Mouse (Mus musculus): ENCODE data around the gene Stard10. TPM values are rescaled to one million over a fixed set of nuclear protein-coding genes. Genes with fewer than 3 reads are reported as not detected.

Stard10 gene
- polyA plus RNA-seq (2016; fragmentation: Nextera tagmentation; extraction: Ambion mirVana), result 5.2 and 6.4 TPM in 2 replicates

DNA sequence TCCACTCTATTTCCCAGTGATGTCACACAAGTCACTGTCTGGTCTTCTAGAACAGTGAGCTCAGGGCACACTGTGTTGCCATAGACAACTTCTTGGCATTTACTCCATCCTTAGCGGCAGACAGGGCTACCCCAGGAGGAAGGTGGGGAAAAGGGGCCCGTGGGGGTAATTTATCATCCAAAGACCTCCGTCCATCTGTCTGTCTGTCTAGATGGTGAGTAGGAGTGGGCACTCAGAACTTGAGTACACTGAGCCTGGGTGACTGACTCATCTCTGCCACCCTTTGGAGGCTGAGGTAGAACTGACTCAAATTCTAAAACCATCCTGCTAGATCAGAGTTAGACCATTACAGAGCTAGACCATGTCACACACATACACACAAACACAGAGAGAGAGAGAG is at the start of gene Stard10:
TSS of gene Stard10 (plus strand) at position 73 of the 400 bp plus-strand sequence.
- Histone ChIP-seq H3K27me3 (peaks cover 48% of the 10 kb centered on the region), H3K9me3 (no peaks in the 10 kb centered on the region), H3K4me2 (replicated peaks) (no peak within 1 kb of the TSS), H3K36me3 (no peaks in the 10 kb centered on the region), H3K4me1 (peaks cover 11% of the 10 kb centered on the region), H3K4me3 (no peak within 1 kb of the TSS), H3K9ac (replicated peaks) (no peak within 1 kb of the TSS), H3K27ac (replicated peaks) (no peak within 1 kb of the TSS)
- WGBS, result 77% methylated on average over 3 of the region's 3 CpGs
- ATAC-seq (ENCODE audit: low FRiP score, low read depth), result no peak

DNA sequence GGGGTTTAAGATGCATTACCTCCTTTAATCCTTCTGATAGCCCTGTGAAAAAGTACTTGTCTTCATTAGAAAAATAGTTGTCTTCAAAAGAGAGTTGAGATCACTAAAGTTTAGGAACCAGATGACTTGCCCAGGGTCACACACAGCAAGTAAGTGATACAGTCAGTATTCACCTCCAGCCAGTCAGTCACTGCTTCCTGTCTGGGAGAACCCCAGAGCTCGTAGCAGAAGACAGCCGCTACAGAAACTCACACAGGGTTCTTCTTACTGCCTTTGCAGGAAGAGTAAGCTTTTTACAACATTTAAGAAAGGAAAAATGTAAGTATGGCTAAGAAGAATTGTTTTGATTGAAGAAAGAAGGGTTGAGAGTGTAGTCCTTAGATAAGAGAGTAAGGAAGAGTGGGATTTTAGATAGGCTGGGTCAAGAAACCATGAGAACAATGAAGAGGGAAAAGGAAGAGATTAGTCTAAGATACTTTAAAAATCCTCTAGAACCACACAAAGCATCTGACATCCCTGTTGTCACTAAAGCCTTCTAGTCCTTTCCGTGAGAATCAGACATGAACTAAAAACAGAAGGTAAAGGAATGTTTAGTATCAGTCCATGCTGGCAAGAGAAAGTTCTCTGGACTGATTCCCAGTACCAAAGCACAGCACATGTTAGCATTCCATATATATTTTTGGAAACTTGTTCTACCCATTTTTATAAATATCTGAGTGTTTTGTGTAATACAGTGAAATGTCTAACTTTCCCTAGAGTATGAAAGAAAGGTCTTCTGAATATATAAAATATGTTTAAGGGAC is 49.2 kb upstream of the Stard10 start:
- WGBS, result 79% methylated on average over 3 of the region's 3 CpGs
- ATAC-seq (ENCODE audit: low FRiP score, low read depth), result no peak
- H3K4me1 ChIP-seq, result no peaks in the 10 kb centered on the region

DNA sequence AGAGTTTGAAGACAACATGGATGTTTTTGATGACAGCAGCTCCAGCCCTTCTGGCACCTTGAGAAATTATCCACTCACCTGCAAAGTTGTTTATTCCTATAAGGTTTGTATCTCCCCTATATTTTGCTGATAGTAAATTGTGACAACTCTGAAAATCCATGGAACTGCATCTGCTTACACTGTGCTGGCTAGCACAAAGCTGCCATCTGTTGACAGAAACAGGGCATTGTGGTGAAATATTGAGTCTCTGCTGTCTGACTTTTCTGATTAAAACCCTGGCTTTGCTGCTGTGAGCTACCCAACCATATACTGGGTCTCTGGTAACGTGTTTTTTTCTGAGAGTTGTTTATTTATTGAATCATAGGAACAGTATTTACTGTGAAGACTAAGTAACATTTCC is 45.3 kb upstream of the Stard10 start:
- Histone ChIP-seq H3K4me3 (no peak overlapping the region), H3K9me3 (no peaks in the 10 kb centered on the region), H3K36me3 (peaks cover 29% of the 10 kb centered on the region), H3K27ac (replicated peaks) (no peak overlapping the region), H3K9ac (replicated peaks) (no peak overlapping the region), H3K4me1 (no peaks in the 10 kb centered on the region), H3K4me2 (replicated peaks) (no peak overlapping the region), H3K27me3 (no peaks in the 10 kb centered on the region)
- WGBS, result 85% methylated on average over 1 of the region's 1 CpGs
- ATAC-seq (ENCODE audit: low FRiP score, low read depth), result no peak

More for the DNA sequence above, 49.2 kb upstream of the Stard10 start:
- Histone ChIP-seq H3K36me3 (peaks cover 13% of the 10 kb centered on the region; the same call in 1 of the 2 replicates), H3K4me2 (replicated peaks) (no peak overlapping the region), H3K9ac (replicated peaks) (no peak overlapping the region), H3K27ac (replicated peaks) (no peak overlapping the region), H3K4me3 (no peak overlapping the region), H3K27me3 (no peaks in the 10 kb centered on the region), H3K9me3 (no peaks in the 10 kb centered on the region)

DNA sequence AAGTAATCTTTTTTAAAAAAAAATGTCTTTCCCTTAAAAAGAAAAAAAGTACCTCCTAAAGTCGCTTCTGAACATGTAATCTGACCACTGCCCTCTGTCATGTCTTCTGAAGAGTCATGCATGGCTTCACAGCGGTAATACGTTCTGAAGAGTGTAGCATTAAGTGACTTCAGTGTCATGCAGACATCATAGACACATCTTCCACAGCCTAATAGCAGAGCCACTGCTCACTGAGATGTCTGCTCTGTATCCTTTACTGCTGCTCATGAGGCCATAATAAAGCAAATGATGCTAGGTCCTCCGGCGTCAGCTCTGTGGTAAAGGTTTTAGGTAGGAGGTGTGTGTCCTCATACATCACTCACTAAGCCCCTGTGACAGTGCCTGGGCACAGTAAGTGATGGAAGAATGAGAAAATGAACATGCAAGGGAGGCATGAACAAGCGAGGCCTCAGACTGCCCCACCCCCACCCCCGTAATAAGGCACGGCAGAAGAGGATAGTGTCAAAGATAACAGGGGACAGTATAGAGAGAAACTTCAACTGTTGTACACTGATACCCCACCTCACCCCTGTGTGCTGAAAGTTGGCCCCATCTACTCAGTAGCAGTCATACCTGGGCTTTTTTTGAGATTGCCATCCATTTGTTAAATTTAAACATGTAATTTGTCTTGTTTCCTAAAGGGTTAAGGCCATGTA is 44.3 kb upstream of the Stard10 start:
- no peak for ATAC-seq (ENCODE audit: low FRiP score, low read depth)
- H3K27ac ChIP-seq (replicated peaks), result no peak overlapping the region
- no peaks in the 10 kb centered on the region for H3K4me1 ChIP-seq

DNA sequence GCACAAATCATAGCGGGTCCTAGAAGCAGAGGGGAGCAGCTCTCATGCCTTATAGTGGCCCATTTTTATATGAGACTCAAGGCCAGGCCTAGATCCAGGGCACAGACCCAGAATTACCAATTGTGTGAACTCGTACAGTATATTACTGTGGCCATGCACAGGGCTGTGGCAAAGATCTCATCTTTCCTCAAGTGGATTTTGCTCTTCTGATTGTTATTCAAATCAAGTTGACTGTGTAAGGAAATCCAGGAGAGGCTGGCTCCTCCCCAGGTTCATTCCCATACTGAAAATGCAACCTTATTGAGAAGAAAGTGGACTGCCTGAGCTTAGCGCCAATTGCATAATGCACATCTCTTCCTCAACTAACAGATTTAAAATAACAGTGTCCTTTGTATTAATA is 34.2 kb upstream of the Stard10 start:
- H3K36me3 ChIP-seq, result peaks cover 69% of the 10 kb centered on the region
- H3K4me3 ChIP-seq, result no peak overlapping the region
- H3K9me3 ChIP-seq, result no peaks in the 10 kb centered on the region
- no peaks in the 10 kb centered on the region for H3K27me3 ChIP-seq
- H3K9ac ChIP-seq (replicated peaks), result no peak overlapping the region
- H3K27ac ChIP-seq (replicated peaks), result no peak overlapping the region
- no peak overlapping the region for H3K4me2 ChIP-seq (replicated peaks)
- no peak for ATAC-seq (ENCODE audit: low FRiP score, low read depth)
- 91% methylated on average over 3 of the region's 3 CpGs for WGBS
- no peaks in the 10 kb centered on the region for H3K4me1 ChIP-seq

More for the DNA sequence above, 44.3 kb upstream of the Stard10 start:
- Histone ChIP-seq H3K4me3 (no peak overlapping the region), H3K9ac (replicated peaks) (no peak overlapping the region), H3K4me2 (replicated peaks) (no peak overlapping the region), H3K27me3 (no peaks in the 10 kb centered on the region), H3K9me3 (no peaks in the 10 kb centered on the region), H3K36me3 (peaks cover 39% of the 10 kb centered on the region)
- 95% methylated on average over 8 of the region's 8 CpGs for WGBS

DNA sequence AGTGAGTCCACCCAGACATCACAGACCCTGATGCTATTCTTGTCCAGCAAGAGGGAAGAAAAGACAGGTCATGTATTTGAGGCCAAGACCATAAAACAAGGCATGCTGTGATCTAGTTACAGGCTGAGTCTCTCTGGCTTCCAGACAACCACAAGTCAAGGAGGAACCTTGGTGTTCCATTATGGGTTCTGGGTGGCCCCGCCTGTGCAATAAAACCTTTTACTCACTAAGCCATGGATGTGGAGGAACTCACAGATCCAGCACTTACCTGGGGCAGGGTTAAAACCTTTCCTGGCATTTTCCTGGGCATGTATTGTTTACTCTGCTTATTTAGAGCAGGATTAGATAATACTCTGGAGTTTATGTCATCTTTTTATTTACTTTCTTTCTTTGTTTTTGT is 32.4 kb upstream of the Stard10 start:
- no peaks in the 10 kb centered on the region for H3K9me3 ChIP-seq
- H3K36me3 ChIP-seq, result peaks cover 57% of the 10 kb centered on the region
- no peak overlapping the region for H3K27ac ChIP-seq (replicated peaks)
- no peaks in the 10 kb centered on the region for H3K27me3 ChIP-seq
- no peak overlapping the region for H3K4me3 ChIP-seq
- no peak for ATAC-seq (ENCODE audit: low FRiP score, low read depth)
- H3K4me1 ChIP-seq, result no peaks in the 10 kb centered on the region
- 94% methylated on average over 1 of the region's 1 CpGs for WGBS
- H3K4me2 ChIP-seq (replicated peaks), result no peak overlapping the region
- H3K9ac ChIP-seq (replicated peaks), result no peak overlapping the region

DNA sequence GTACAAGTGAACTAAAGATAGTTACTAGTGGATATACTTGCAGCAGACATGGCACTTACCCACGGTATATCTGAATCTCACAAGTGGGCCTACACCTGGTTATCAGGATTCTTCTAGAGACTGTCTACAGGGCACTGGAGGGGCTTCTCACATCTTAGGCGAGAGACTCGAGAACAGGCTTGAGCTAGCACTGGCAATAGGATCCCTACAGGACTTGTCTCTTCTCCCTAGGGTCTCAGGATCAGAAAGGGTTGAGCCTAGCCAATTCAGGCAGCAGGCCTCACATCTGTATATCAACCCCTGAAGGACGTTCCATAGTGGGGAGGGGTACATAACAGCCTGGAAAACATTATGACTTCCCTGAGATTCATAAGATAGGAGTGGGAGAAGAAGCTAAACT is 30.0 kb upstream of the Stard10 start:
- H3K9ac ChIP-seq (replicated peaks), result no peak overlapping the region

DNA sequence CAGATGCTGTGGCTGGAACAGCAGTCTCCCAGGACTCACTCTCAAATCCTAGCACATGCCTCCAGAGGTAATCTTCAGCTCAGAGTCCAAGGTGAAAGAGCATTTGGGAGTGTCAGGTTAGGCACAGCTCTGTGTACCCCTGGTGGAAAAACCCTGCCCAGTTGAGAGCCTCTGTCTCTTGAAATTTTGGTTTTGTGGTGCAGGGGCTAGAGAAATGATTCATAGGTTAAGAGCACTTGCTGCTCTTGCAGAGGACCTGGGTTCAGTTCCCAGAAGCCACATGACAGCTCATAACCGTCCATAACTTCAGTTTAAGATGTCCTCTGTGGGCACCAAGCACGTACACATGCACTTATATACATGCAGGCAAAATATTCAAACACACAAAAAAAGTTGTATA is 29.1 kb upstream of the Stard10 start:
- Histone ChIP-seq H3K4me3 (no peak overlapping the region), H3K4me2 (replicated peaks) (no peak overlapping the region), H3K9ac (replicated peaks) (no peak overlapping the region), H3K27ac (replicated peaks) (no peak overlapping the region), H3K4me1 (no peaks in the 10 kb centered on the region), H3K9me3 (no peaks in the 10 kb centered on the region), H3K36me3 (peaks cover 46% of the 10 kb centered on the region), H3K27me3 (no peaks in the 10 kb centered on the region)
- no peak for ATAC-seq (ENCODE audit: low FRiP score, low read depth)
- 92% methylated on average over 2 of the region's 2 CpGs for WGBS

More for the DNA sequence above, 30.0 kb upstream of the Stard10 start:
- Histone ChIP-seq H3K4me1 (no peaks in the 10 kb centered on the region), H3K27me3 (no peaks in the 10 kb centered on the region), H3K4me3 (no peak overlapping the region), H3K36me3 (peaks cover 56% of the 10 kb centered on the region), H3K27ac (replicated peaks) (no peak overlapping the region), H3K4me2 (replicated peaks) (no peak overlapping the region), H3K9me3 (no peaks in the 10 kb centered on the region)
- WGBS, result 80% methylated on average over 4 of the region's 4 CpGs
- ATAC-seq (ENCODE audit: low FRiP score, low read depth), result no peak

DNA sequence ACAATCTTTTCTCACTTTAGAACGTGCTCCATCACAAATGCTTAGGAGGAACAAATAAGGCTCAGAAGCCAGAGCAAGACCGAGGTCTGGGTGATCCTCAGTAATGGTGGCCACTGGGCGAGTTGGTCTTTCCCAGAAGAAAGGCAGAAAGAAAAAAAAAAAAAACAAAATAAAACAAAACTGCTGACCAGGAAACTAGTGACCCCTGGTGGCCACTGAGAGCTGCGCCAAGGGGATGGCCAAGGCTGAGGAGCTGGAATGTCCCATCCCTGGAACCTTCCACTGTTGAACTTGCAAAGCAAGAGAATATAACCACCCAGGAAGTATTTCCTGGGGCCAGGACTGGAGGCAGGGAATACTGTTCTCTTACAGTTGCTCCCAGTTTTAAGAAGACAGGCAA is 28.4 kb upstream of the Stard10 start:
- no peak for ATAC-seq (ENCODE audit: low FRiP score, low read depth)
- H3K36me3 ChIP-seq, result peaks cover 40% of the 10 kb centered on the region
- WGBS, result 38% methylated on average over 4 of the region's 4 CpGs

DNA sequence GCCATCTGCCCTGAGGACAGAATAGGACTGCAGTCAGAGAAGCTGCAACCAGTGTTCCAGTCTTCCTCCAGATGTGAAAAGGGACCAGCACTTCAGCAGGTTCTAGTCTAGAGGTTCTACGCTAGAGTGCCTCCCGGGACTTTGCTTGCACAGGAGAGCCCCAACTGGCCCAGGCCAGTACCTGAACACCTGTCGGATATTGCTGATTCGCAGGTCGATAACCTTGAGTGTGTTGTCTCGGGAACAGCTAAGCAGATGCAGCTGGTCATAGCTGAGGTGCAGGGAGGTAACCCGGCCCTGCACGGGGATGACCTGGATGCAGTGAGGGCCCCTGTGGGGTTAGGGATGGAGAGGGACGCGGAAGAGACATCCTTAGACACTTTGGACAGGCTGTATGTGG is 26.5 kb upstream of the Stard10 start:
- no peak overlapping the region for H3K27ac ChIP-seq (replicated peaks)
- H3K4me2 ChIP-seq (replicated peaks), result no peak overlapping the region
- H3K27me3 ChIP-seq, result no peaks in the 10 kb centered on the region
- no peak overlapping the region for H3K9ac ChIP-seq (replicated peaks)
- no peaks in the 10 kb centered on the region for H3K4me1 ChIP-seq
- no peak for ATAC-seq (ENCODE audit: low FRiP score, low read depth)
- H3K36me3 ChIP-seq, result peaks cover 27% of the 10 kb centered on the region; the same call in 1 of the 2 replicates
- 95% methylated on average over 10 of the region's 10 CpGs for WGBS
- no peak overlapping the region for H3K4me3 ChIP-seq
- H3K9me3 ChIP-seq, result no peaks in the 10 kb centered on the region

More for the DNA sequence above, 28.4 kb upstream of the Stard10 start:
- no peaks in the 10 kb centered on the region for H3K27me3 ChIP-seq
- H3K9ac ChIP-seq (replicated peaks), result no peak overlapping the region
- no peak overlapping the region for H3K4me3 ChIP-seq
- H3K4me1 ChIP-seq, result no peaks in the 10 kb centered on the region
- H3K9me3 ChIP-seq, result no peaks in the 10 kb centered on the region
- H3K27ac ChIP-seq (replicated peaks), result no peak overlapping the region
- H3K4me2 ChIP-seq (replicated peaks), result no peak overlapping the region

DNA sequence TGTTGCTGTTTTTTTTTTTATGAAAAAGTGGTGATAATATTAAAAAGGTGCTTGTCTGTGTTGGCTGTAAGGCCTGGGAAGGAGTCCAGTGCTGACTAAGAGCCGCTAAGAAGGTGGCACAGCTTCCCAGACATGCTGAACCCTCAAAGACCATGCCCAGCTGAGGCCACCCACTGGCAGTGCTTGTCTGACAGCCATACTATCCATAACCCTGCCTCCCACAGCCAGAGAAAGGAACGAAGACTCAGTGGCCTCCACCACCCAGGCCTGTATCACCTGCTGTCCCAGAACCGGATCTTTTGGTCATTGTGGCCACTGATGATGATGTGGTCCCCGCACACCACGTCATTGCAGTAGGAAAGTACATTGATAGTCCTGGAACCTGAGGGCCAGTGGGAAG is 25.7 kb upstream of the Stard10 start:
- Histone ChIP-seq H3K4me1 (peaks cover 1% of the 10 kb centered on the region; the same call in 1 of the 2 replicates), H3K27me3 (no peaks in the 10 kb centered on the region), H3K36me3 (peaks cover 19% of the 10 kb centered on the region; the same call in 1 of the 2 replicates), H3K9ac (replicated peaks) (no peak overlapping the region), H3K4me2 (replicated peaks) (no peak overlapping the region), H3K9me3 (no peaks in the 10 kb centered on the region), H3K27ac (replicated peaks) (no peak overlapping the region), H3K4me3 (no peak overlapping the region)
- 91% methylated on average over 5 of the region's 5 CpGs for WGBS
- no peak for ATAC-seq (ENCODE audit: low FRiP score, low read depth)

DNA sequence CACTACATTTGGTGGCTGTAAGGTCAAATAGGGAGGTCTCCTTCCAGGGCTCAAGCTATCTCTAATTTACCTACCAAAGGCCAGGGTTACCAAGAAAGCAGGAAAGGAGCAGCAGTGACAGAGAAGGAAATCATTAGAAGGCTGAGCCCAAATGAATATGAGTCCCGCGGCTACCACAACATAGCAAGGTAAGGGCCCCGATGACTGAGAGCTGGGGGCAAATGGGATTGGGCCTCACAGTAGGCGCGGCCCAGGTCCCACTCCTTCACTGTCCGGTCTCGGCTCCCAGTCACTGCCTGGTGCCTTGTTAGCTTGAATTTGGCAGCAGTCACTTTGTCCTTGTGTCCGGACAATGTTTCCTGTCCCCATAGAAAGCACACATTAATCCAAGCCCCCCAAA is 25.2 kb upstream of the Stard10 start:
- Histone ChIP-seq H3K27ac (replicated peaks) (no peak overlapping the region), H3K27me3 (no peaks in the 10 kb centered on the region), H3K4me3 (no peak overlapping the region), H3K9ac (replicated peaks) (no peak overlapping the region), H3K4me2 (replicated peaks) (no peak overlapping the region), H3K36me3 (peaks cover 15% of the 10 kb centered on the region; the same call in 1 of the 2 replicates), H3K9me3 (no peaks in the 10 kb centered on the region), H3K4me1 (peaks cover 5% of the 10 kb centered on the region; the same call in 1 of the 2 replicates)
- WGBS, result 88% methylated on average over 8 of the region's 8 CpGs
- no peak for ATAC-seq (ENCODE audit: low FRiP score, low read depth)

Measured in midbrain, embryonic 12.5 days (tissue).